Mouse (Mus musculus): ENCODE results near the gene Myh14. TPM values are rescaled to one million over a fixed set of nuclear protein-coding genes. Genes with fewer than 3 reads are reported as not detected.
A peak's percentile ranks its signal among the peaks of the same experiment; 100 is the strongest.

Myh14 gene
- polyA plus RNA-seq, 1 experiment from 2014 or later = 1.1 TPM

GRCm38 (mm10) chr7:44666462-44666861 is 4.2 kb downstream of the Myh14 start:
- DNase-seq (ENCODE audit: low spot score) = no peak
- no peak overlapping the region for H3K4me3 ChIP-seq
- H3K36me3 ChIP-seq = no peaks in the 10 kb centered on the region
- 84% methylated on average over 2 of the region's 2 CpGs for WGBS
- peaks cover 42% of the 10 kb centered on the region for H3K27me3 ChIP-seq (ENCODE audit: low read depth, poor library complexity, severe bottlenecking)
- peaks cover 12% of the 10 kb centered on the region for H3K4me1 ChIP-seq
- H3K27ac ChIP-seq (replicated peaks) = no peak overlapping the region
- H3K9me3 ChIP-seq (replicated peaks) = peaks cover 7% of the 10 kb centered on the region; the same call in 1 of the 2 replicates

GRCm38 (mm10) chr7:44664731-44665130 is 5.9 kb downstream of the Myh14 start:
- Histone ChIP-seq H3K4me3 (no peak overlapping the region), H3K36me3 (no peaks in the 10 kb centered on the region), H3K27me3 (ENCODE audit: low read depth, poor library complexity, severe bottlenecking) (peaks cover 27% of the 10 kb centered on the region), H3K27ac (replicated peaks) (no peak overlapping the region), H3K9me3 (replicated peaks) (peaks cover 7% of the 10 kb centered on the region; the same call in 1 of the 2 replicates), H3K4me1 (no peaks in the 10 kb centered on the region)
- no peak for DNase-seq (ENCODE audit: low spot score)
- 39% methylated on average over 11 of the region's 11 CpGs for WGBS

GRCm38 (mm10) chr7:44663546-44663945 is 7.1 kb downstream of the Myh14 start:
- no peak for DNase-seq (ENCODE audit: low spot score)
- Histone ChIP-seq H3K27ac (replicated peaks) (no peak overlapping the region), H3K4me1 (no peaks in the 10 kb centered on the region), H3K4me3 (no peak overlapping the region), H3K9me3 (replicated peaks) (peaks cover 7% of the 10 kb centered on the region; the same call in 1 of the 2 replicates), H3K36me3 (no peaks in the 10 kb centered on the region), H3K27me3 (ENCODE audit: low read depth, poor library complexity, severe bottlenecking) (peaks cover 16% of the 10 kb centered on the region)
- 84% methylated on average over 5 of the region's 5 CpGs for WGBS

- Histone ChIP-seq H3K36me3 (no peaks in the 10 kb centered on the region), H3K9me3 (replicated peaks) (peaks cover 7% of the 10 kb centered on the region; the same call in 1 of the 2 replicates), H3K27ac (replicated peaks) (no peak overlapping the region), H3K27me3 (ENCODE audit: low read depth, poor library complexity, severe bottlenecking) (0 out of 2 replicates have a peak, but pooled peaks cover 6% of the 10 kb centered on the region), H3K4me1 (no peaks in the 10 kb centered on the region), H3K4me3 (no peak overlapping the region)
- DNase-seq (ENCODE audit: low spot score) = no peak
- 13% methylated on average over 3 of the region's 3 CpGs for WGBS
Observed at GRCm38 (mm10) chr7:44662569-44662968, 8.1 kb downstream of the Myh14 start.

DNA sequence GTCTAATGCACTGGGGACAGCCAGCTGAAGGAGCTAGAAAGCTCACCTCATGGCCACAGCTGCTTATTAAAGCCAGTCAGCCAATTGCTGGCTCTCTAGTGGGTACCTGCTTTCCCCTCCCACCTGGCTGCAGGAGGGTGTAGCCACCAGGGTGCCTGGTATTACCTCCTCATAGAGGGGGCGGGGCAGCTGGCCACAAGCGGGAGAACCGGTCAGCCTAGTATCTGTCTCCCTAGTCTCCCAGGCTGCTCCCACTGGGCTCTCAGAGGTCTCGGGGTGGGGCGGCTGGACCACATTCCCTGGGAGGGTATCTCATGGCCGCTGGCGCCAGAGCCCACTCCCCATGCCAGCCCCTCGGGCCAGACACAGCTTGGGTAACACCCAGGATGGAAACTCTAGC is 8.5 kb downstream of the Myh14 start:
- no peaks in the 10 kb centered on the region for H3K36me3 ChIP-seq
- peaks cover 7% of the 10 kb centered on the region; the same call in 1 of the 2 replicates for H3K9me3 ChIP-seq (replicated peaks)
- no peak overlapping the region for H3K4me3 ChIP-seq
- WGBS = 12% methylated on average over 8 of the region's 8 CpGs
- no peaks in the 10 kb centered on the region for H3K4me1 ChIP-seq
- H3K27ac ChIP-seq (replicated peaks) = no peak overlapping the region
- DNase-seq (ENCODE audit: low spot score) = no peak
- 0 out of 2 replicates have a peak, but pooled peaks cover 2% of the 10 kb centered on the region for H3K27me3 ChIP-seq (ENCODE audit: low read depth, poor library complexity, severe bottlenecking)

- no peak for DNase-seq (ENCODE audit: low spot score)
- H3K27ac ChIP-seq (replicated peaks) = no peak overlapping the region
- H3K4me3 ChIP-seq = no peak overlapping the region
- no peaks in the 10 kb centered on the region for H3K36me3 ChIP-seq
- WGBS = 79% methylated on average over 5 of the region's 5 CpGs
- H3K27me3 ChIP-seq (ENCODE audit: low read depth, poor library complexity, severe bottlenecking) = no peaks in the 10 kb centered on the region
- no peaks in the 10 kb centered on the region for H3K4me1 ChIP-seq
- H3K9me3 ChIP-seq (replicated peaks) = peaks cover 1% of the 10 kb centered on the region; the same call in 1 of the 2 replicates
Observed at GRCm38 (mm10) chr7:44661219-44661618, 9.4 kb downstream of the Myh14 start.

GRCm38 (mm10) chr7:44655504-44655903 is 15.1 kb downstream of the Myh14 start:
- no peaks in the 10 kb centered on the region for H3K36me3 ChIP-seq
- H3K27ac ChIP-seq (replicated peaks) = no peak overlapping the region
- peak; percentile 61 for DNase-seq (ENCODE audit: low spot score)
- H3K4me3 ChIP-seq = no peak overlapping the region
- H3K4me1 ChIP-seq = no peaks in the 10 kb centered on the region
- H3K9me3 ChIP-seq (replicated peaks) = no peaks in the 10 kb centered on the region
- WGBS = 19% methylated on average over 8 of the region's 8 CpGs
- H3K27me3 ChIP-seq (ENCODE audit: low read depth, poor library complexity, severe bottlenecking) = no peaks in the 10 kb centered on the region

GRCm38 (mm10) chr7:44653773-44654172 is 16.9 kb downstream of the Myh14 start:
- H3K27me3 ChIP-seq (ENCODE audit: low read depth, poor library complexity, severe bottlenecking) = no peaks in the 10 kb centered on the region
- H3K27ac ChIP-seq (replicated peaks) = no peak overlapping the region
- WGBS = 46% methylated on average over 8 of the region's 8 CpGs
- H3K4me3 ChIP-seq = no peak overlapping the region
- no peaks in the 10 kb centered on the region for H3K9me3 ChIP-seq (replicated peaks)
- H3K4me1 ChIP-seq = no peaks in the 10 kb centered on the region
- no peaks in the 10 kb centered on the region for H3K36me3 ChIP-seq
- no peak for DNase-seq (ENCODE audit: low spot score)

GRCm38 (mm10) chr7:44651416-44651815 is 19.2 kb downstream of the Myh14 start:
- Histone ChIP-seq H3K9me3 (replicated peaks) (no peaks in the 10 kb centered on the region), H3K4me3 (no peak overlapping the region), H3K27ac (replicated peaks) (no peak overlapping the region), H3K36me3 (no peaks in the 10 kb centered on the region), H3K4me1 (no peaks in the 10 kb centered on the region), H3K27me3 (ENCODE audit: low read depth, poor library complexity, severe bottlenecking) (0 out of 2 replicates have a peak, but pooled peaks cover under 1% of the 10 kb centered on the region)
- DNase-seq (ENCODE audit: low spot score) = no peak
- WGBS = 84% methylated on average over 7 of the region's 7 CpGs

- no peak overlapping the region for H3K4me3 ChIP-seq
- DNase-seq (ENCODE audit: low spot score) = peak; percentile 56
- H3K36me3 ChIP-seq = no peaks in the 10 kb centered on the region
- no peaks in the 10 kb centered on the region for H3K9me3 ChIP-seq (replicated peaks)
- WGBS = 15% methylated on average over 4 of the region's 4 CpGs
- no peaks in the 10 kb centered on the region for H3K4me1 ChIP-seq
- no peak overlapping the region for H3K27ac ChIP-seq (replicated peaks)
- H3K27me3 ChIP-seq (ENCODE audit: low read depth, poor library complexity, severe bottlenecking) = peaks cover 15% of the 10 kb centered on the region
Observed at GRCm38 (mm10) chr7:44649990-44650389, 20.7 kb downstream of the Myh14 start.

- DNase-seq (ENCODE audit: low spot score) = no peak
- WGBS = 86% methylated on average over 8 of the region's 8 CpGs
Observed at GRCm38 (mm10) chr7:44649094-44649610, 21.5 kb downstream of the Myh14 start.

GRCm38 (mm10) chr7:44647729-44648128 is 22.9 kb downstream of the Myh14 start:
- no peak for DNase-seq (ENCODE audit: low spot score)
- Histone ChIP-seq H3K27ac (replicated peaks) (no peak overlapping the region), H3K9me3 (replicated peaks) (no peaks in the 10 kb centered on the region), H3K4me3 (no peak overlapping the region), H3K36me3 (no peaks in the 10 kb centered on the region), H3K4me1 (no peaks in the 10 kb centered on the region), H3K27me3 (ENCODE audit: low read depth, poor library complexity, severe bottlenecking) (peaks cover 37% of the 10 kb centered on the region)
- WGBS = 81% methylated on average over 10 of the region's 10 CpGs

More at GRCm38 (mm10) chr7:44649094-44649610, 21.5 kb downstream of the Myh14 start:
- no peak overlapping the region for H3K27ac ChIP-seq (replicated peaks)
- no peaks in the 10 kb centered on the region for H3K9me3 ChIP-seq (replicated peaks)
- peaks cover 23% of the 10 kb centered on the region for H3K27me3 ChIP-seq (ENCODE audit: low read depth, poor library complexity, severe bottlenecking)
- no peak overlapping the region for H3K4me3 ChIP-seq
- H3K4me1 ChIP-seq = no peaks in the 10 kb centered on the region
- H3K36me3 ChIP-seq = no peaks in the 10 kb centered on the region

- Histone ChIP-seq H3K4me3 (no peak overlapping the region), H3K27ac (replicated peaks) (no peak overlapping the region), H3K4me1 (no peaks in the 10 kb centered on the region), H3K9me3 (replicated peaks) (no peaks in the 10 kb centered on the region), H3K27me3 (ENCODE audit: low read depth, poor library complexity, severe bottlenecking) (peaks cover 40% of the 10 kb centered on the region), H3K36me3 (no peaks in the 10 kb centered on the region)
- peak; percentile 61 for DNase-seq (ENCODE audit: low spot score)
- WGBS = 49% methylated on average over 7 of the region's 7 CpGs
Observed at GRCm38 (mm10) chr7:44647042-44647724, 23.5 kb downstream of the Myh14 start.
